Mouse (Mus musculus) C2C12 (cell line): ENCODE measurements around the gene Gtsf1l.

Experiments
- CTCF ChIP-seq: IDR thresholded peaks from one replicate; pipeline ENCODE4 v1.5.1; 2011; ENCODE audit not compliant: control insufficient read depth, insufficient read depth, insufficient read length
- USF1 ChIP-seq: IDR thresholded peaks from one replicate; pipeline ENCODE4 v1.6.1; 2011; ENCODE audit warnings: low read depth, mild to moderate bottlenecking, control low read depth, moderate library complexity

- TF ChIP-seq CTCF, result no peak
- TF ChIP-seq USF1, result no peak
These were observed 20.4 kb downstream of the Gtsf1l start for GRCm38 (mm10) chr2:163067233-163067632.
